Mouse (Mus musculus): ENCODE data around the gene Rlf.

Gene Rlf

DNA sequence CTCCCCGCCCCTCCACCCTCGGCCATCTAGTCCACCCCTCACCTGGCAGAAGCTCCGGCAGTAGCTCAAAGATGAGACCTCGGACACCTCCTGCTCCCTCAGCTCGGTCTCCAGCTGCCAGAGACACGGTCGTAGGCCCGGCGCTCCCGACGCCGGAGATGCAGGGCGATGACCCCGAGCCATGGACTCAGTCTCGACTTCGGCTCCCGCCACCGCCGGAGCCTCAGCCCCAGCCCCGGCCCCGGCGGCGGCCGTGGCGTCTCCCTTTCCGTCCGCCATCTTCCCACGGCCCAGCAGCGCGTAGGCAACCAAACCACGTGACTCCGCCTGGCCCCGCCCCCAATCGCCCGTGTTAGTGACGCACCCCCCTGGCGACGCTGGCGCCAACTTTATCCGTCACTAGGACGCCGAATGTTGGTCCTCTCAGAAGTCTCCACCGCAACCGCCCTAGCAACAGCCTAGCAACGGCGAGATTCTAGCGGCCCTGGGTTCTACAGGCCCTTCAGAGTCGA is at the start of gene Rlf:
Gene Rlf (minus strand): TSS at position 292 of the 512 bp plus-strand sequence.
- DNase-seq (ENCODE audit: extremely low read depth, low read depth, low spot score) = peak; percentile 37

DNA sequence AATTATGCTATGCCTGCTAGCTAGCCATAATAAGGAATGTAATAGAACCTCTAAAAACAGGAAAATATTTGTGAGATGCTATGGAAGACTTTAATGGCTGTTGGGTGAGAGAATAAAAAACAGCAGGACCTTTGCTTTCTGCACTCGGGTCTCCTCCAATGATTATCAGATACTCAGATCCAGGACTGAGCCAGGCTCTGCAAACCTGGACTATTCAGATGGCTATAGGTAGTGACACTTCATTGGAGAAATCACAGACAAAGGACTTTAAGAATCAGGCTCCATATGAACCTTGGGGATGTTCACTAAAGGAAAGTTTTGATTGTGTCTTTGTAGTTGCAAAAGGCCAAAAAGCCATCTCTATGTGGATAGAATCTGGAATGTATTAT is 26.7 kb upstream of the Rlf start:
- no peak for DNase-seq (ENCODE audit: extremely low read depth, low read depth, low spot score)

DNA sequence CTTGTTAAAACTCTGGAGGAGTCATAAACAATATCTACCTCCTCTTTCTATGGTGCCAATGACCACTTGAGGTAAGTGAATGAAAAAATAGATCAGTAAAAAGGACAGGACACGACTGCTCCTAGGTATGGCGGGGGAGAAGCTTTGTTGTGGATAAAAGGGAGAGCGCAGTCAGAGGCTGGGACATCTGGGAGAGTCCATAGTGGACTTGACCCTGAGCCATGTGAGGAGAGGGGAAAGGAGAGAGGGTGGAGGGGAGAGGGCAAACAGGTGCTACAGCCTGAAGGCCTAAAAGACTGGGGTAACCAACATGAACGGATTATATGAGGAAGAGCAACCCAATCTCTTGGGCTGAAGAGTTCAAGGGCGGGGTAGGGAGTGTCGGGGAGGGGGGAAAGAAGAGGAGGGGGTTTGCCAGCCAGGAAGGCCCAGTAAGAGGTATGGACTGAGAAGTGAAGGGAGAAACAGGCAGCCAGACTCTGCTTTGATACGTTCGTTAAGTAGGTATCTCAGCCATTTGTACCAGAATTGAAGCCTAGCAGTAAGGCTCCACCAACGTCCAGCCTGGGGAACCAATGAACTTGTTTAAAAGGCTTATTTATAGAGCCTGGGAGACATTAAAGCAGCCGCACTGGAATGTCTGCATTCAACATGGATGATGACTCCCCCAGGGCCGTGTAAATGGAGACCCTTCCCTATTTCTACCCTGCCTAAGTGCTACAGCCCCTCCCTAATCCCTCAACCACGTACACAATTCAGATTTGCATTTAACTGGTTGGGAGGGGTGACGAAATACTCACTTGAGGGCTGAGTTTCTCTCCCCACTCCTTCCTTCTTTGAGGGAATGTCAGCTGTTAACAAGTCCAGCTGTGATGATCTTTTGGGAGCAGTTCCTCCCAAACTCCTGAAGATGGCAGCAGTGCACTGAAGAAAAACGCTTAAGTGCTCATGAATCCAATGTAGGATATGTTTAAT is 26.0 kb upstream of the Rlf start:
- no peak for DNase-seq (ENCODE audit: extremely low read depth, low read depth, low spot score)

DNA sequence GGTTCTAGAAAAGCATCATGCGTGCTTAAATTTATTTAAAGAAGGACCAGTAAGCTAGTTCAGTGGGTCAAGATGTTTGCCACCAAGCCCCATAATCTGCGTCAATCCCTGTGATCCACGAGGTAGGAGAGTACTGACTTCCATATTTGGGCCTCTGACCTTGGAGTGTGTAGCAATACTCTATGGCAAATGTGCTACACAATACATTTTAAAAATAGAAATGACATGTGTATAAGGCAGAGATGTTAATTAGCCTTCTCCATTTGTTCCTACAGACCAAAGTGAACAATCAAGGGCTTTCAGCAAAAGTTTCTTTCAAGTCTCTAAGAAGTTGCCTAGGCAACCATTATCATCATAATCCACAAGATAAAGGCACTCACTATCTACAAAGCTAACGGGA is 25.0 kb upstream of the Rlf start:
- DNase-seq (ENCODE audit: extremely low read depth, low read depth, low spot score) = no peak

DNA sequence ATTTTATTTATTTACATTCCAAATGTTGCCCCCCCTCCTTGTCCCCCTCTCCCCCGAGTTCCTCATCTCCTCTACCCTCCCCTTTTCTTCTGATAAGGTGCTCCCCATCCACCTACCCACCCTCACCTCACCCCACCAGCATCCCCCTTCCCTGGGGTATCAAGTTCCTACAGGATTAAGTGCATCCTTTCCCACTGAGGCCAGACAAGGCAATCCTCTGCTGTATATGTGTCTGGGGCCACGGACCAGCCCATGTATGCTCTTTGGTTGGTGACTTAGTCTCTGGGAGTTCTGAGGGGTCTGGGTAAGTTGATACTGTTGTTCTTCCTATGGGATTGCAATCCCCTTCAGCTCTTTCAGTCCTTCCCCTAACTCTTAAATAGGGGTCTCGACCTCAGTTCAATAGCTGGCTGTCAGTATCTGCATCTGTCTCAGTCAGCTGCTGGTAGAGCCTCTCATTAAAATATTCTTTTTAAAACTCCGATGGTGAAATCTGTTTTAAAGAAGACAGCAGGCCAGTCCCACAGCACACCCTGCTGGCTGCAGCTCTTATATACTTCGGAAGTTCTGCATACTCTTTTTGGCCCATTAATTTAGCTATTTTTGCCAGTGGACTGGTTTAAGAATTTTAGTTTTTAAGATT is 17.0 kb upstream of the Rlf start:
- no peak for DNase-seq (ENCODE audit: extremely low read depth, low read depth, low spot score)

DNA sequence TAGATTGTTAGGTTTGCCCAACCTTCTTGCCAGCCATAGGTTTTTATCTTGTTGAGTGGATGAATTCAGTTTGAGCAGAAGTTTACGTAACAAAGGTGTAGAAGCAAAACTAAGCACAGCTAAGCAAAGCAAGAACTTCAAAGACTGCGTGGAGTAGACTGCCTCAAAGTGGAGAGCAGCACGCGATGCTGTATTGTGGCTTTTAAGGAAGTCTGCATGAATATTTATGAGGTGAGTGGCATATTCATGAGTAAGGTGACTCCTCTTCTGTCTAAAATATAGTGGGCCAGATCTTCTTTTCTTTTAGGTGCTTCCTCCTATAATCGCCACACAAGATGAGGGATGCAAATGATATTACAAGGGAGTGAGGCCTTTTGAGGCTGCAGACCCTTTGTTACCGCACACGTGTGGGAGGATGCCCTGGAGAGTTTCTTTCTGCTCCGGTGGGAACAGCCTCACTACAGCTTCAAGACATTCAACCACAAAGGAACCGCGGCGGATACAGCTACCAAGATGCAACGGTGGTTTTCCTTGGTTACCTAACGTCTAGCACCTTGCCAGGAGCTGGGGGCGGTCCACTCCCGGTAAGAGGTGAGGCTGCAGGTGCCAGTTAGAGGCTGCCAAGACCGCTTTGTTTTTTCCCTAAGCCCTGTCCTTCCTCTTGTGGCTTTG is 16.2 kb upstream of the Rlf start:
- peak; percentile 23 for DNase-seq (ENCODE audit: extremely low read depth, low read depth, low spot score)

DNA sequence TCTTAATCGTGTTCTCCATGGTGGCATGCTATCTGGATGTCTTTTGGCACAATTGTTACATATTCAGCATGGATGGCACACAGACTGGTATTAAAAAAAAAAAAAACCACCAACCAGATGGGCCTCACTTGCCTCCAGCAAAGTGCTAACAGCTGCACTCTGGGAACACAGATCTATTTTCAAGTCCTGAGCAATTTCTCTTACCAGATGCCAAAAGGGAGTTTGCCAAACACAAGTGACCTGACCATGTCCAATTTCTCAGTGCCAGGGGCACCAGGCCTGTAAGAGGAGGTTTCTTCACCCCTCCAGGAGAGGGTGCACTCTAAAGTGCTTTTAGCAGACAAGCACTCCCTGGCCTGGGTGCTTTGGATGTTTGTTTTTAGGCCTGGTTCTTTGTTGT is 12.2 kb upstream of the Rlf start:
- DNase-seq (ENCODE audit: extremely low read depth, low read depth, low spot score) = no peak

DNA sequence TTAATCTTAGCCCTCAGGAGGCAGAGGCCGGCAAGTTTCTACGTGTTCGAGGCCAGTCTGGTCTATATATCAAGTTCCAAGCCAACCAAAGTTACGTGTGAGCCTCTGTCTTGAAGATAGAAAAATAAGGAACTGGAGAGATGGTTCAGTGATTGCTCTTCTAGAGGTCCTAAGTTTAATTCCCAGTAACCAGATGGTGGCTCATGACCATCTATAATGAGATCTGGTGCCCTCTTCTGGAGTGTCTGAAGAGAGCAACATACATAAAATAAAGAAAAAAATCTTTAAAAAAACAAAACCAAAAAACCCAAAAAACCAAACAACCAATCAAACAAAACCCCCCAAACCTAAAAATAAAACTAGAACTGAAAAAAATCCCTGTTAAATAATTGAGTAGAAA is 10.3 kb upstream of the Rlf start:
- DNase-seq (ENCODE audit: extremely low read depth, low read depth, low spot score) = no peak

DNA sequence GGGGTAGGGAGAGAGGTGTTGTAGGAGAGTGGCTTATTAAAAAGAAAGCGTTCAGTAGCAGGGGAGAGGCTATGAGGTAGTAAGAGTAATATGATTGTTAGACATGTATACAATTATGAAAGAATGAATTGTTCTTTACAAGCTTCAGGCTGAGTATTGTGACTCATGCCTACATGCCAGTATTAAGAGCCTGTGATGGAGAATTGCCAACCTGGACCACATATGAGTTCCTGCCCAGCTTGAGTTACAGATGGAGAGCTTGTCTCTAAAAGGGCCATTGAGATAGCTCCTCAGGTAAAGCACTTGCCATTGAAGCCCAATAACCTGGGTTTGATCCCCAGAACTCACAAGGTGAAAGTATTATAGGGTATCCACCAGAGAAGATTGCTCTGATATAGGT is 8.3 kb upstream of the Rlf start:
- DNase-seq (ENCODE audit: extremely low read depth, low read depth, low spot score) = no peak

DNA sequence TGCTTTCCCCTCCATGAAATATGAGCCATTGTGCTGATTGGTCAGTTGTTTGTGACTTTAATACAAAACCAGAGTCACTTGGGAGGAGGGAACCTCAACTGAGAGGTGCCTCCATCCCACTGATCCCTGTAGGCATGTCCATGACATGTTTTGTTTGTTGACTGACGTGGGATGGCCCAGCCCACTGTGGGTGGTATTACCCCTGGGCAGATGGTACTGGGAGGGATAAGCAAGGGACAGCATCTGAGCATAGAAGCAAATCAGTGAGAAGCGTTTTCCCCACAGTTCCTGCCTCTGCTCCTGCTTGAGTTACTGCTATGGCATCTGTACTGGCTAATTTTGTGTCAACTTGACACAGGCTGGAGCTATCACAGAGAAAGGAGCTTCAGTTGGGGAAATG is 1.3 kb upstream of the Rlf start:
- no peak for DNase-seq (ENCODE audit: extremely low read depth, low read depth, low spot score)

DNA sequence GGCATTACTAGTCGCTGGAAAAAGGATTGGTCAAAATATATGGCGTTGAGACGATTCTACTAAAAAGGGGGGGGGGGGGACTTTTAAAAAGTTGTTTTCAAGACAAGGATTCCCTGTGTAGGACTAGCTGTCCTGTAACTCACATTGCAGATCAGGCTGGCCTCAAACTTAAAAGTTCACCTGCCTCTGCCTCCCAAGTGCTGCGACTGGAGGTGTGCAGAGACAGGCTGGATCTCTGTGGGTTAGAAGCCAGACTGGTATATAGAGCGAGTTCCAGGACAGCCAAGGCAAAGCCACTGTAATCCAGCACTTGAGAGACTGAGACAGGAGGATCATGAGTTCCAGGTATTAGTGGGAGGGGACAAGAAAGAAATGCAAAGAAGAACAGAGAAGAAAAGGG is 605 bp upstream of the Rlf start:
- DNase-seq (ENCODE audit: extremely low read depth, low read depth, low spot score) = no peak

DNA sequence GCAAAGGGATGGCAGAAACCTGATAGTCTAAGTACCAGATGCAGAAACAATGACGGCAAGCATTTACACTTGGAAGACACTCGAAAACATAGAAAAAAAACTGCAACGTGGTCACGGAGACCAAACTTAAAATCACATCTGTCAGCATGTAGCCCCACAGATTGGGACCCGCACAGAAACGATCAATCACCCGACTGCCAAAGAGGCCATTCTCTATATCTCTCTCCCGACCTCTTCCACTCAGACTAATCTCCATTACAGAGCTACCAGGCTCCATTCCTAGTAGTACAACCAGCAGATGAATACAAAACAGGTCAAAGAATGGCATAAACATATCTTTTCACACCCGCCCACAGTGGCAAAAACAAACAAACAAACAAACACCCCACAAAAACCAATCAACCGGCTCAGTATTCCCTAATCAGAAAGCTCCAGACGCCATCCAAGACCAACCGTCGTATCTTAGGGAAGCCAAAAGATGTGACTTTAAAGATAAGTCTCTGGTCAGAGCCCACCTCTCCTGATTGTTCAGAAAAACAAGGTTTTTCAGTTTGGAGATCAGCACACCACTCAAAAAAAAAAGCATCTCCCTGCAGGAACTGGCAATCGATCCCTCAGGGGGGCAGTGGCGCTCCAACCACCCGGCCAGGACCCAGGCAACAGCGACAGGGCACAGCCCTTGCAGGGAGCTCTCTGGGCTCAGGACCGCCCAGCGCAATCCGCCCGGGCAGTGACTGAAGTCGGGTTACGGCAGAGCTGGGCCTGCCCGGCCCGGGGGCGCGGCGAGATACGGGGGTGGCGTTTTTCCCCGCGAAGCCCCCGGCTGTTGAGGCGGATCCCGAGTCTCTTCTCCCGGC is 720 bp downstream of the Rlf start:
- DNase-seq (ENCODE audit: extremely low read depth, low read depth, low spot score) = no peak

DNA sequence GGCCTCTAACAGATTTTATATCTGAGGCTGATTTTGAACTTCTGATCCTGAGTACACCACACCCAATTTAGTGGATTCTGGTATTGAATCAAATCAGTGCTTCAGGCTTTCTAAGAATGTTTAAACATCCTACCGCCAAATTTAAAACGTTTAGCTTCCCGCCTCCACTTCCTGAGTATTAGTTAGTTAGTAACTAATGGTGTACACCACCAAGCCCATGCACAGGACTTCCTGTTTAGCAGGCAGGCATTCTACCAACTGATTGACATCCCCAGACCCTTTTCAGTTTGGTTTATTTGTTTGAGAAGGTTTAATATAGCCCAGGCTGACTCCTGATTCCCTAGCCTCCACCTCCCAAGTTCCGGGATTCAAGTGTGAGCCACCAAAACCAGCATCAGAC is 6.0 kb downstream of the Rlf start:
- DNase-seq (ENCODE audit: extremely low read depth, low read depth, low spot score) = no peak

DNA sequence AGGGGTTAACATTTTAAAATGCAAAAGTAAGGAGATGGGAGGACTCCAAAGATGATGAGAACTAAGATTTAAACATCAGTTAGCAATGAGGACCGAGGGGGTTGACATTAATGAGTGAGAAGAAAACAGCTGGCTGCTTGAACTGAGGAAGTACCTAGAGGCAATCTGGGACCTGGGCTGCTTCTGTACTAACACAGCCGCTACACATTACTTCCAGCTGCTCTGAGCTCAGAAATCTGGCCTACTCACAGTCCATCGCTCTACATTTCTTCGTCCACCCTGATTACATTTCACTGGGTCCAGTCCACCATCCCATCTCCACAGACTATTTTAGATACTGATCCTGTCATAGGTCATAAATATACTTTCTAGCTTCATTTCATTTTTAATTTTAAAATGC is 17.0 kb downstream of the Rlf start:
- DNase-seq (ENCODE audit: extremely low read depth, low read depth, low spot score) = no peak

DNA sequence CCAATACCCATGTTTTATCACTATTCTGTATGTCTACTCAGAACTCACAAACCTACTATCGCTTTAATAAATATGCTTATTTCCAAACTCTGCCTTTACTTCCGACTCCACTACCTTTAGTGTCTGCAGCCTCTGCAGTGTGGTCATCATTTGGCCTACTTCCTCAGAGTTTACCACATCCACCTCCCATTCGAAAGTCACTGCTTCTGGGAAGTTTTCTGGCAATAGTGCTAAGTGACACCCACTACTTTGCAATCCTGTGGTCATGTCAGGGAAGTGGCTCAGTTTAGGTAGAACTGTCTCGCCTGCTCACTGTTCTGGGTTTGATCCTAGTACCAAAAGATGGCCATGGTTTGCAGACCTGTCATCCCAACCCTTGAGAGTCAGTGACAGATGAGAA is 17.9 kb downstream of the Rlf start:
- DNase-seq (ENCODE audit: extremely low read depth, low read depth, low spot score) = no peak

DNA sequence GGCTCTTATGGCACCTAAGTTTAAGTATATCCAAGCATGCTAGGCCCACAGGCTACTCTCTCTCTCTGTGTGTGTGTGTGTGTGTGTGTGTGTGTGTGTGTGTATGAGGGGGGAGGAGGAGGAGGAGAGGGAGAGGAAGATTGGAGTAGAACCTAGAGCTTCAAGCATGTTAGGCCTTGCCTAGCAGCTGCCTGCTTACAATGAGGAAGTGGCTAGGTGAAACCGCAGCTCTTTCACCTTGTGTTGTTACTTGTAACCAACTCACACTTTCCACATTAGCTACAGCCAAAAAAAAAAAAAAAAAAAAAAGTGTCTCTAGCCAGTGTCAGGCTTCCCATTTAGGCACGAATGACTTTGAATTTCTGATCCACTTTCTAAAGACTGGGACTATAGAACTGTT is 18.7 kb downstream of the Rlf start:
- DNase-seq (ENCODE audit: extremely low read depth, low read depth, low spot score) = no peak

DNA sequence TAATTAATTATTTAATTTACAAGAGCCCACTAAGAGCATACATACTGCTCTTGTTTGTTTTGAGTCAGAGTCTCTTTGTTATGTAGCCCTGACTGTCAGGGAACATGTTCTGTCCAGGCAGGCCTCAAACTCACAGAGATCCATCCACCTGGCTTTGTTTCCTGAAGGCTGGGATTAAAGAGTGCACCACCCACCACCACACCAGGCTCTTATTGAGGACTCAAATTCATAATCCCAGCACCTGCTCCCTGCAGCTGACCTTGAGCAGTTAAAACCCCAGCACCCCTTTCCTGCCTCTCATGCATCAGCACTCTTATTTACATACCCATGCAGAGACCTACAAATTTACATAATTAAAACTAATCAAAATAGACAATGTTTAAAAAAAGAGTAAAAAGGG is 20.1 kb downstream of the Rlf start:
- no peak for DNase-seq (ENCODE audit: extremely low read depth, low read depth, low spot score)

DNA sequence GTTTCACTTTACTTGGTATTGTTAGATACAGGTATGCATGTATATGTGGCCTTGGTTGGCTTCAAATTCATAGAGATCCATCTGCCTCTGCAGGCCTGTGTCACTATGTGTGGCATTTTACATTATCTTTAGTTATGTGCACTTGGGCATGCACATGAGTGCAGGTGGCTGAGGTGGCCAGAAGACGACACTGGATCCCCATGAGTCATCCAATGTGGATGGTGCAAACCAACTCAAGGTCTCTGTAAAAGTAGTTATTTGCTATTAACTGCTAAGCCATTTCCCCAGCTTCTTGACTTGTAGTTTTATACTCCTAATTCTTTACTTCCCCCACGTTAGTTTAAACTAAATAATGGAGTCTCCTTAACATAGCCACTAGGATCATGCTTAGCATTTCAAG is 22.6 kb downstream of the Rlf start:
- no peak for DNase-seq (ENCODE audit: extremely low read depth, low read depth, low spot score)

DNA sequence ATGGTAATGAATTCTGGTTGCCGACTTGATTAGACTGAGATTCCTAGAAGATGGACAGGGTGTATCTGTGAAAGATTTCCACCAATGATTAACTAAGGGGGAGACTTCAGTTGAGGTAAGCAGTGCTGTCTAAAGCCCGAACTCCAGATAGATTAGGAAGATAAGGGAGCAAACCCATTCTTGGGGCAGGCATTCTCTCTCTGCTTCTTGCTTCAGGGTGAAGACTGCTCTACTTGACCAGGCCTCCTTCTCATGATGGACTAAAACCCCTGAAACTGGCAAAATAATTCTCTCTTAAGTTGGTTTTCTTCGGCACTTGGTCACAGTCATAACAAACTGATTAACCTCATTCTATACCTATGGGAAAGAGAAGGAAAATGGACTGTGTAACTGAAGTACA is 25.5 kb downstream of the Rlf start:
- no peak for DNase-seq (ENCODE audit: extremely low read depth, low read depth, low spot score)

DNA sequence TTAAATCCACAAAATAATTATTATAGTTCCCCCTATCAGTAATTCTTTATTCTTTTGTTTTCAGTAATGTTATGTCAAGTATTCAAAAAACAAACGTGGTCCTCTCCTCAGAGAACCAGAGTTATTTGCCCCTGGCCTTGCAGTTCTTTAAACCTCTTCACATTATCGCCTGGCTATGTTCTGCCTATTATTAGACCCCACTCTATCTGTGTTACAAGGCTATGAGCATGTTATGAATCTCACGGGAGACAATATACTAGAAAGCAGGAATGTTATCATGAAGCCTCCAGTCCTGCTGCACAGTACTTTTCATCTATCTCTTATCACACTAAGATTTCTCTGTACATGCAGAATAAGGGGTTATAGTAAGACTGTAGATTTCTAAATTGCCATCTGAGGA is 35.2 kb downstream of the Rlf start:
- DNase-seq (ENCODE audit: extremely low read depth, low read depth, low spot score) = no peak

DNA sequence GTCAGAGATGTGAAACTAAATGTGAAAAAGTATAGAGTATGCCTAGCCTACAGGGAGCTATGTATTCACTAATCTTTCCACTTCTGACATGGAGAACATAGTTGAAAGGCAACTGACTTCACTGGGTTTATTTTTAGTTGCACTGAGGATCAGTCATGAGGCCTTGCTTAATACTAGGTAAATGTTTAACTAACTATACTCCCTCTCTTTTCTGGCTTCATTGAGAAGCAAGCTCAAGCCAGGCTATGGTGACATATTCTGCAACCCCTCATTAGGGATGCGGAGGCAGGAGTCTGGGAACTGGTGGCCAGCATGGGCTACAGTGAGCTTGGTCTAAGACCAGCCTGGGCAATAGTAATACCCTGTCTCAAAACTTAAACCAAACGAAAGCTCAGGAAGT is 47.2 kb downstream of the Rlf start:
- no peak for DNase-seq (ENCODE audit: extremely low read depth, low read depth, low spot score)

Measured in fat pad, adult 2 months (tissue).